Mouse (Mus musculus) lung, postnatal 10 days (tissue): ENCODE measurements around the gene Stt3b.

Experiments
- DNase-seq: peaks from one replicate; pipeline ENCODE4 v3.0.0; 2021

The Stt3b gene

DNA sequence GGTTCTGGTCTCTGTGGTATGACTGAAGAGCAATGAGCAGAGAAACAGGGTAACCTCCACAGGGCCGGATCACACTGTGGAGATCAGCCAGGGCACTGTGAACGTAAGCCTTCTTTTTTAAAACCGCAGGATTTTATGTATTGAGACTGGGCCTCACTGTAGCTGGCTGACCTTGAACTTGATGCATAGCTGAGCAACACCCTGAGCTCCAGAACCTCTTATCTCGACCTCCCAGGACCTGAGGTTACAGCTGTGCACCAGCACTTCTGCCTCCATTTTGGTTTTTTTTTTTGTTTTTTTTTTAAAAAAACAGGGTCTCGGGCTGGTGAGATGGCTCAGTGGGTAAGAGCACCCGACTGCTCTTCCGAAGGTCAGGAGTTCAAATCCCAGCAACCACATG is 100.5 kb downstream of the Stt3b start:
- DNase-seq: no peak

DNA sequence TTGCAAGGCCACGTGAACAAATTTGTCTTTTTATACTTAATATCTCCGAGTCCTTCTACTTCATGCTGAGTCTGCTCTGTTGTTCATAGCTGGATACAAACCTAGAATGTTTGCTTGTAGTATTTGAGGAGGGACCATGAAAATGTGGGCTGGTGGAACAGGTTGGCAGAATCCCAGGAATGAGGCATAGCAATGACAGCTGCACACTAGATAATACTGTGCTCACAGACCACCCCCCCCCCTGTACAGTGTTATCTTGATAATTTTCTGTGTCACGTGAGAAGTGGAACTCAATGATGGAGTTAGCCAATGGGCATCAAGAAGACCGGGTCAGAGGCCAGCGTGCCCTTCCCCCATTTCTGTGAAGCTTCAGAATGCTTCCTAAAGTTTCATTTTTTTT is 104.0 kb downstream of the Stt3b start:
- DNase-seq: peak; percentile 25

- peak; percentile 59 for DNase-seq
These were observed 104.7 kb downstream of the Stt3b start for GRCm38 (mm10) chr9:115205491-115205890.

GRCm38 (mm10) chr9:115203136-115203535 is 107.1 kb downstream of the Stt3b start:
- no peak for DNase-seq

- DNase-seq: no peak
These were observed 109.0 kb downstream of the Stt3b start for GRCm38 (mm10) chr9:115201264-115201663.

DNA sequence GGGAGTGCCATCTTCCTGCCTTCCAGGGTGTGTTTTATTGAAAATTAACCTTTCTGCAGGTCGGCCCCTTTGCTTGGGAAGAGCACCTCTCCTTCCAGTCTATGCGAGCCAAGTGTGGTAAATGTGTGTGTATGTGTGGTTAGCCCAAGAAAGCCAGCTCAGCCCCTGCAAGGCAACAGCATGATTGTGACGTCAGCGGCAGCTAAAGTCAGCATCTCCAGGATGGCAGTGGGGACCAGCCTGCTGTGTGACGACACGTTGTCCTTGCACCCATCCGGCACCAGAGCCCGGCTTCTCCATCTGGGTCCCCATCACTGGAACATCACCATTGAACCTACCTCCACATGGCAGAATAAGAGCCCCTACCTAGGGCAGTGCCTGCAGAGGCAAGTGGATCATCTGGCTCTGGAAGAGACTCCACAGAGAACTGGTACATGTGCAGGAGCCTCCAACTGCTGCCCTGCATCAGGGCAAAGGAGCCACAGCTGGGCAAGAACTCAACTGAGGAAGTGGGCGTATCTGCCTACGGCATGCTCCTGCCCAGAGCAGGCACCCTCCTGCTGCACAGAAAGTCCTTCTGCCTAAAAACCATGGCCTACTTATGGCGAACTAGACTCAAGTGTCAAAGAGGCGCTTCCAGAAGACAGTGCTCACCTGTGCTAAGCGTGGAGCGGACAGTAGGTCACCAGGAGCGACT is 109.9 kb downstream of the Stt3b start:
- DNase-seq: no peak

DNA sequence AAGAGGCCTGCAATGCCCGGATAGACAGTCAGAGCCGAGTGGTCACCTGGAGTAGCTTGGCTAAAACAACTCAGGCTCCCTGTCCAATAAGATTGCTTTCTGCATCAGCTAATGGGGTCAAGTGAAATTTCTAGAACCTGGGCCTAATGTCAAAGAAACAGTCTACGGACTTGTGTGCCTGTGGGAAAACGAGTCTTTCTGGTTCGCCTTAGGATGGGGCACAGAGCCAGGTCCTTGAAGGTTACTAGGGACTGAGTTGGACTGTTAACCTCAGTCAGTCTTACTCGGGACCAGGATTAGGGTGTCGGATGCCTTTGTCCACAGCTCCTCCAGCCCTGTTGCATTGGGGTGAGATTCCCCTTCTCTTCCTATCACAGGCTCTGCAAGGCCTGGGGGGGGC is 113.1 kb downstream of the Stt3b start:
- DNase-seq: peak; percentile 77

GRCm38 (mm10) chr9:115192890-115193289 is 117.3 kb downstream of the Stt3b start:
- no peak for DNase-seq
